Mouse (Mus musculus): ENCODE data around the gene Slc9a6. TPM values are rescaled to one million over a fixed set of nuclear protein-coding genes. Genes with fewer than 3 reads are reported as not detected.

Slc9a6 gene
- polyA plus RNA-seq, 1 experiment from 2014 or later, result 11.9 TPM

GRCm38 (mm10) chrX:56651738-56652137 is 42.2 kb downstream of the Slc9a6 start:
- Histone ChIP-seq H3K27ac (replicated peaks; ENCODE audit: low read depth, low read length) (no peak overlapping the region), H3K27me3 (ENCODE audit: control insufficient read depth, insufficient read depth, low read length) (no peaks in the 10 kb centered on the region), H3K4me3 (ENCODE audit: low read depth, low read length) (no peak overlapping the region), H3K9ac (replicated peaks; ENCODE audit: low read length) (no peak overlapping the region), H3K4me2 (ENCODE audit: low read depth, low read length) (no peak overlapping the region), H3K36me3 (replicated peaks; ENCODE audit: control insufficient read depth, insufficient read depth, low read depth, low read length) (no peaks in the 10 kb centered on the region), H3K4me1 (ENCODE audit: control insufficient read depth, insufficient read depth, low read length) (no peaks in the 10 kb centered on the region), H3K9me3 (replicated peaks; ENCODE audit: control insufficient read depth, low read length) (no peaks in the 10 kb centered on the region)
- DNase-seq (ENCODE audit: low spot score) (no peak), ATAC-seq (replicated peaks; ENCODE audit: insufficient number of reproducible peaks, low FRiP score, low TSS enrichment, low read depth) (no peak)
- WGBS, result 78% methylated on average over 7 of the region's 7 CpGs

- WGBS, result 71% methylated on average over 2 of the region's 2 CpGs
- ATAC-seq (replicated peaks; ENCODE audit: insufficient number of reproducible peaks, low FRiP score, low TSS enrichment, low read depth) (no peak), DNase-seq (ENCODE audit: low spot score) (no peak)
- H3K9me3 ChIP-seq (replicated peaks; ENCODE audit: control insufficient read depth, low read length), result no peaks in the 10 kb centered on the region
- H3K4me1 ChIP-seq (ENCODE audit: control insufficient read depth, insufficient read depth, low read length), result no peaks in the 10 kb centered on the region
- H3K27ac ChIP-seq (replicated peaks; ENCODE audit: low read depth, low read length), result no peak overlapping the region
- no peak overlapping the region for H3K4me3 ChIP-seq (ENCODE audit: low read depth, low read length)
- H3K36me3 ChIP-seq (replicated peaks; ENCODE audit: control insufficient read depth, insufficient read depth, low read depth, low read length), result no peaks in the 10 kb centered on the region
- no peak overlapping the region for H3K9ac ChIP-seq (replicated peaks; ENCODE audit: low read length)
- no peaks in the 10 kb centered on the region for H3K27me3 ChIP-seq (ENCODE audit: control insufficient read depth, insufficient read depth, low read length)
- H3K4me2 ChIP-seq (ENCODE audit: low read depth, low read length), result no peak overlapping the region
Observed at GRCm38 (mm10) chrX:56655686-56656085, 46.1 kb downstream of the Slc9a6 start.

GRCm38 (mm10) chrX:56659286-56659685 is 49.7 kb downstream of the Slc9a6 start:
- ATAC-seq (replicated peaks; ENCODE audit: insufficient number of reproducible peaks, low FRiP score, low TSS enrichment, low read depth) (no peak), DNase-seq (ENCODE audit: low spot score) (no peak)
- no peak overlapping the region for H3K4me2 ChIP-seq (ENCODE audit: low read depth, low read length)
- H3K4me1 ChIP-seq (ENCODE audit: control insufficient read depth, insufficient read depth, low read length), result no peaks in the 10 kb centered on the region
- WGBS, result 56% methylated on average over 2 of the region's 2 CpGs
- no peaks in the 10 kb centered on the region for H3K9me3 ChIP-seq (replicated peaks; ENCODE audit: control insufficient read depth, low read length)
- no peaks in the 10 kb centered on the region for H3K36me3 ChIP-seq (replicated peaks; ENCODE audit: control insufficient read depth, insufficient read depth, low read depth, low read length)
- H3K27me3 ChIP-seq (ENCODE audit: control insufficient read depth, insufficient read depth, low read length), result no peaks in the 10 kb centered on the region
- no peak overlapping the region for H3K9ac ChIP-seq (replicated peaks; ENCODE audit: low read length)
- H3K27ac ChIP-seq (replicated peaks; ENCODE audit: low read depth, low read length), result no peak overlapping the region
- H3K4me3 ChIP-seq (ENCODE audit: low read depth, low read length), result no peak overlapping the region

- ATAC-seq (replicated peaks; ENCODE audit: insufficient number of reproducible peaks, low FRiP score, low TSS enrichment, low read depth), result no peak
Observed at GRCm38 (mm10) chrX:56661143-56661542, 51.6 kb downstream of the Slc9a6 start.

GRCm38 (mm10) chrX:56662316-56662715 is 52.8 kb downstream of the Slc9a6 start:
- 90% methylated on average over 6 of the region's 6 CpGs for WGBS
- Histone ChIP-seq H3K4me2 (ENCODE audit: low read depth, low read length) (no peak overlapping the region), H3K4me1 (ENCODE audit: control insufficient read depth, insufficient read depth, low read length) (no peaks in the 10 kb centered on the region), H3K27me3 (ENCODE audit: control insufficient read depth, insufficient read depth, low read length) (no peaks in the 10 kb centered on the region), H3K27ac (replicated peaks; ENCODE audit: low read depth, low read length) (no peak overlapping the region), H3K4me3 (ENCODE audit: low read depth, low read length) (no peak overlapping the region), H3K36me3 (replicated peaks; ENCODE audit: control insufficient read depth, insufficient read depth, low read depth, low read length) (no peaks in the 10 kb centered on the region), H3K9ac (replicated peaks; ENCODE audit: low read length) (no peak overlapping the region), H3K9me3 (replicated peaks; ENCODE audit: control insufficient read depth, low read length) (no peaks in the 10 kb centered on the region)
- DNase-seq (ENCODE audit: low spot score), result no peak
- ATAC-seq (replicated peaks; ENCODE audit: insufficient number of reproducible peaks, low FRiP score, low TSS enrichment, low read depth), result no peak

More at GRCm38 (mm10) chrX:56661143-56661542, 51.6 kb downstream of the Slc9a6 start:
- no peak for DNase-seq (ENCODE audit: low spot score)
- no peak overlapping the region for H3K9ac ChIP-seq (replicated peaks; ENCODE audit: low read length)
- no peak overlapping the region for H3K27ac ChIP-seq (replicated peaks; ENCODE audit: low read depth, low read length)
- no peak overlapping the region for H3K4me3 ChIP-seq (ENCODE audit: low read depth, low read length)
- H3K4me1 ChIP-seq (ENCODE audit: control insufficient read depth, insufficient read depth, low read length), result no peaks in the 10 kb centered on the region
- H3K9me3 ChIP-seq (replicated peaks; ENCODE audit: control insufficient read depth, low read length), result no peaks in the 10 kb centered on the region
- WGBS, result 91% methylated on average over 12 of the region's 12 CpGs
- no peak overlapping the region for H3K4me2 ChIP-seq (ENCODE audit: low read depth, low read length)
- no peaks in the 10 kb centered on the region for H3K36me3 ChIP-seq (replicated peaks; ENCODE audit: control insufficient read depth, insufficient read depth, low read depth, low read length)
- no peaks in the 10 kb centered on the region for H3K27me3 ChIP-seq (ENCODE audit: control insufficient read depth, insufficient read depth, low read length)

- no peaks in the 10 kb centered on the region for H3K9me3 ChIP-seq (replicated peaks; ENCODE audit: control insufficient read depth, low read length)
- ATAC-seq (replicated peaks; ENCODE audit: insufficient number of reproducible peaks, low FRiP score, low TSS enrichment, low read depth) (no peak), DNase-seq (ENCODE audit: low spot score) (no peak)
- no peaks in the 10 kb centered on the region for H3K36me3 ChIP-seq (replicated peaks; ENCODE audit: control insufficient read depth, insufficient read depth, low read depth, low read length)
- no peaks in the 10 kb centered on the region for H3K4me1 ChIP-seq (ENCODE audit: control insufficient read depth, insufficient read depth, low read length)
- 75% methylated on average over 4 of the region's 4 CpGs for WGBS
- no peak overlapping the region for H3K27ac ChIP-seq (replicated peaks; ENCODE audit: low read depth, low read length)
- H3K4me2 ChIP-seq (ENCODE audit: low read depth, low read length), result no peak overlapping the region
- no peak overlapping the region for H3K9ac ChIP-seq (replicated peaks; ENCODE audit: low read length)
- no peaks in the 10 kb centered on the region for H3K27me3 ChIP-seq (ENCODE audit: control insufficient read depth, insufficient read depth, low read length)
- no peak overlapping the region for H3K4me3 ChIP-seq (ENCODE audit: low read depth, low read length)
Observed at GRCm38 (mm10) chrX:56663377-56663776, 53.8 kb downstream of the Slc9a6 start.

- no peak for DNase-seq (ENCODE audit: low spot score)
- H3K27me3 ChIP-seq (ENCODE audit: control insufficient read depth, insufficient read depth, low read length), result no peaks in the 10 kb centered on the region
- H3K36me3 ChIP-seq (replicated peaks; ENCODE audit: control insufficient read depth, insufficient read depth, low read depth, low read length), result no peaks in the 10 kb centered on the region
- H3K9me3 ChIP-seq (replicated peaks; ENCODE audit: control insufficient read depth, low read length), result no peaks in the 10 kb centered on the region
- no peak overlapping the region for H3K4me3 ChIP-seq (ENCODE audit: low read depth, low read length)
- no peak overlapping the region for H3K27ac ChIP-seq (replicated peaks; ENCODE audit: low read depth, low read length)
- no peak overlapping the region for H3K4me2 ChIP-seq (ENCODE audit: low read depth, low read length)
- no peak overlapping the region for H3K9ac ChIP-seq (replicated peaks; ENCODE audit: low read length)
- ATAC-seq (replicated peaks; ENCODE audit: insufficient number of reproducible peaks, low FRiP score, low TSS enrichment, low read depth), result no peak
- WGBS, result 81% methylated on average over 8 of the region's 8 CpGs
- H3K4me1 ChIP-seq (ENCODE audit: control insufficient read depth, insufficient read depth, low read length), result no peaks in the 10 kb centered on the region
Observed at GRCm38 (mm10) chrX:56665226-56665973, 55.8 kb downstream of the Slc9a6 start.

GRCm38 (mm10) chrX:56667296-56667695 is 57.7 kb downstream of the Slc9a6 start:
- Histone ChIP-seq H3K9me3 (replicated peaks; ENCODE audit: control insufficient read depth, low read length) (no peaks in the 10 kb centered on the region), H3K27me3 (ENCODE audit: control insufficient read depth, insufficient read depth, low read length) (no peaks in the 10 kb centered on the region), H3K4me1 (ENCODE audit: control insufficient read depth, insufficient read depth, low read length) (no peaks in the 10 kb centered on the region), H3K36me3 (replicated peaks; ENCODE audit: control insufficient read depth, insufficient read depth, low read depth, low read length) (no peaks in the 10 kb centered on the region), H3K9ac (replicated peaks; ENCODE audit: low read length) (no peak overlapping the region), H3K27ac (replicated peaks; ENCODE audit: low read depth, low read length) (no peak overlapping the region), H3K4me3 (ENCODE audit: low read depth, low read length) (no peak overlapping the region), H3K4me2 (ENCODE audit: low read depth, low read length) (no peak overlapping the region)
- DNase-seq (ENCODE audit: low spot score), result no peak
- no peak for ATAC-seq (replicated peaks; ENCODE audit: insufficient number of reproducible peaks, low FRiP score, low TSS enrichment, low read depth)
- 80% methylated on average over 6 of the region's 6 CpGs for WGBS

All from embryonic facial prominence, embryonic 11.5 days (tissue).